Mouse (Mus musculus) cerebellum, postnatal 14 days (tissue): ENCODE measurements around the gene Mrps16.

ENCODE experiments used
- DNase-seq, 2 experiments: peaks; one replicate each; pipeline ENCODE4 v3.0.0; 2021; ENCODE audit warnings: mixed read lengths in 2 of 2

Gene Mrps16

GRCm38 (mm10) chr14:20363230-20363629 lies 30.2 kb downstream of the Mrps16 start:
- no peak for DNase-seq

- DNase-seq, result peak; percentile 96
Observed at GRCm38 (mm10) chr14:20347991-20348541, 45.4 kb downstream of the Mrps16 start, which contains the start of the genes Ecd and Fam149b. TSS of gene Ecd (minus strand) at chr14:20348121. TSS of gene Fam149b (plus strand) at chr14:20348162.

- DNase-seq, result no peak
Observed at GRCm38 (mm10) chr14:20347441-20347990, 45.9 kb downstream of the Mrps16 start.

- no peak for DNase-seq
Observed at GRCm38 (mm10) chr14:20345885-20346284, 47.5 kb downstream of the Mrps16 start.

- DNase-seq, result no peak
Observed at GRCm38 (mm10) chr14:20340866-20341265, 52.6 kb downstream of the Mrps16 start.

DNA sequence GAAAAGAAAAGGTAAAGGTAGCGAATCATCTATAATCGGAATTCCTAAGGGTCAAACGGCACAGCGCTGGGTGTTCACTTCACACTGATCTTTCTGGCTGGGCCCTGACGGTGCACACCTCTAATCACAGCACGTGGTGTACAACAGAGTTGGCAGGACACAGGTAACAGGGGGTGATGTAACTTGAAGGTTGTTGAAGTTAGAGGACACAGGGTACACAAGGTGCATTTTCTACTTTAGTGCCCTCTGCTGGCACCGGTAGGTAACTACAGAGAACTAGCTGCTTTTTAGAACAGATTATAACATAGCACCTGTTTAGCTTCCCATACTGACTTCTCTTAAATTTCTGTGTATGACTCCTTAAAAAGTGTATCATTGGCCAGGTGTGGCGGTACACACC lies 53.3 kb downstream of the Mrps16 start:
- peak; percentile 26 to 39 for DNase-seq

- DNase-seq, result no peak
Observed at GRCm38 (mm10) chr14:20339415-20339814, 54.0 kb downstream of the Mrps16 start.
